Mouse (Mus musculus) MEL (cell line): ENCODE measurements around the gene U2af1l4. TPM values are rescaled to one million over a fixed set of nuclear protein-coding genes. Genes with fewer than 3 reads are reported as not detected.
A peak's percentile ranks its signal among the peaks of the same experiment; 100 is the strongest.

Experiments
- DNase-seq: peaks from one replicate; pipeline ENCODE4 v3.0.0; 2011; ENCODE audit warnings: low read depth, low spot score
- H3K27ac ChIP-seq: 2 replicates; pipeline ENCODE4 v1.5.1; 2012; ENCODE audit warnings: low read depth, mild to moderate bottlenecking, control low read depth, low read length, moderate library complexity; ENCODE audit not compliant: control insufficient read depth
- H3K27me3 ChIP-seq, 2 experiments: fragments of 150-350 bp in 1 of 2; sonication (generic) in 1 of 2; 2 replicates each; pipeline ENCODE4 v1.6.1; 2012; ENCODE audit warnings: low read length in 2 of 2, mild to moderate bottlenecking in 2 of 2, improper control_type of control experiment in 1 of 2, moderate library complexity in 1 of 2; ENCODE audit not compliant: insufficient read depth in 2 of 2, control insufficient read depth in 1 of 2
- H3K36me3 ChIP-seq, 2 experiments: 2 replicates each; pipeline ENCODE4 v1.6.1; 2012 to 2014; ENCODE audit warnings: low read length in 2 of 2, improper control_type of control experiment in 1 of 2, inconsistent platforms in 1 of 2, mild to moderate bottlenecking in 1 of 2; ENCODE audit not compliant: insufficient read depth in 2 of 2, control insufficient read depth in 1 of 2
- H3K4me1 ChIP-seq, 2 experiments: fragments of 150-350 bp in 1 of 2; sonication (generic) in 1 of 2; 2 replicates each; pipeline ENCODE4 v1.6.1; 2012; ENCODE audit warnings: low read length in 2 of 2, improper control_type of control experiment in 1 of 2, mild to moderate bottlenecking in 1 of 2; ENCODE audit not compliant: insufficient read depth in 2 of 2, control insufficient read depth in 1 of 2
- H3K4me3 ChIP-seq, 2 experiments: fragments of 150-350 bp in 1 of 2; sonication (generic) in 1 of 2; 2 replicates each; pipeline ENCODE4 v1.5.1; 2012; ENCODE audit warnings: low read depth in 2 of 2, low read length in 2 of 2, mild to moderate bottlenecking in 2 of 2, moderate library complexity in 2 of 2, control low read depth in 1 of 2, improper control_type of control experiment in 1 of 2; ENCODE audit not compliant: control insufficient read depth in 1 of 2, insufficient read depth in 1 of 2
- H3K79me2 ChIP-seq: 2 replicates; pipeline ENCODE4 v1.6.1; 2012; ENCODE audit warnings: mild to moderate bottlenecking, low read length, moderate library complexity; ENCODE audit not compliant: control insufficient read depth, poor library complexity, insufficient read depth
- H3K9ac ChIP-seq: 2 replicates; pipeline ENCODE4 v1.6.1; 2012; ENCODE audit warnings: low read depth, mild to moderate bottlenecking, control low read depth, low read length, moderate library complexity; ENCODE audit not compliant: control insufficient read depth, poor library complexity, severe bottlenecking
- H3K9me3 ChIP-seq: fragments of 150-350 bp; sonication (generic); replicated peaks from 2 replicates; pipeline ENCODE4 v1.6.1; 2012; ENCODE audit warnings: mild to moderate bottlenecking, low read length, improper control_type of control experiment, moderate library complexity; ENCODE audit not compliant: insufficient read depth
- CHD1 ChIP-seq: IDR thresholded peaks from 2 replicates; pipeline ENCODE4 v1.6.1; 2012; ENCODE audit warnings: low read depth, mild to moderate bottlenecking, inconsistent platforms, low read length, improper control_type of control experiment
- CTCF ChIP-seq, 3 experiments: IDR thresholded peaks in 2 of 3; conservative IDR thresholded peaks in 1 of 3; 2 replicates each; pipeline ENCODE4 v1.5.1; 2011 to 2012; ENCODE audit warnings: low read length in 3 of 3, low read depth in 2 of 3, mild to moderate bottlenecking in 2 of 3, improper control_type of control experiment in 1 of 3, inconsistent platforms in 1 of 3, mixed read lengths in 1 of 3, moderate library complexity in 1 of 3; ENCODE audit not compliant: control insufficient read depth in 1 of 3, insufficient read depth in 1 of 3, poor library complexity in 1 of 3, severe bottlenecking in 1 of 3
- E2F4 ChIP-seq: IDR thresholded peaks from 2 replicates; pipeline ENCODE4 v1.6.1; 2011; ENCODE audit warnings: low read depth, low read length, improper control_type of control experiment, borderline replicate concordance
- EP300 ChIP-seq, 2 experiments: IDR thresholded peaks; 2 replicates each; pipeline ENCODE4 v1.6.1; 2011; ENCODE audit warnings: improper control_type of control experiment in 2 of 2, low read length in 2 of 2, low read depth in 1 of 2, mild to moderate bottlenecking in 1 of 2
- GABPA ChIP-seq: IDR thresholded peaks from 2 replicates; pipeline ENCODE4 v1.6.1; 2012; ENCODE audit warnings: low read depth, mild to moderate bottlenecking, inconsistent platforms, low read length, improper control_type of control experiment, moderate library complexity
- GATA1 ChIP-seq: IDR thresholded peaks from 2 replicates; pipeline ENCODE4 v1.6.1; 2011; ENCODE audit warnings: low read depth, low read length, improper control_type of control experiment
- HCFC1 ChIP-seq: IDR thresholded peaks from 2 replicates; pipeline ENCODE4 v1.6.1; 2012; ENCODE audit warnings: low read depth, mild to moderate bottlenecking, inconsistent platforms, low read length, improper control_type of control experiment, moderate library complexity
- MAZ ChIP-seq: IDR thresholded peaks from 2 replicates; pipeline ENCODE4 v1.6.1; 2012; ENCODE audit warnings: low read depth, mild to moderate bottlenecking, inconsistent platforms, low read length, improper control_type of control experiment
- MXI1 ChIP-seq: IDR thresholded peaks from 2 replicates; pipeline ENCODE4 v1.6.1; 2011; ENCODE audit warnings: mild to moderate bottlenecking, low read depth, low read length, improper control_type of control experiment
- NRF1 ChIP-seq: IDR thresholded peaks from 2 replicates; pipeline ENCODE4 v1.6.1; 2014; ENCODE audit warnings: low read depth, mild to moderate bottlenecking, inconsistent platforms, low read length, improper control_type of control experiment, moderate library complexity; ENCODE audit not compliant: poor library complexity, insufficient read depth, severe bottlenecking
- RAD21 ChIP-seq: IDR thresholded peaks from 2 replicates; pipeline ENCODE4 v1.6.1; 2011; ENCODE audit warnings: mild to moderate bottlenecking, low read depth, low read length, improper control_type of control experiment
- RCOR1 ChIP-seq: IDR thresholded peaks from 2 replicates; pipeline ENCODE4 v1.6.1; 2012; ENCODE audit warnings: low read depth, mild to moderate bottlenecking, inconsistent platforms, low read length, improper control_type of control experiment
- SMC3 ChIP-seq: IDR thresholded peaks from 2 replicates; pipeline ENCODE4 v1.6.1; 2011; ENCODE audit warnings: low read depth, low read length, improper control_type of control experiment
- TAL1 ChIP-seq: IDR thresholded peaks from 2 replicates; pipeline ENCODE4 v1.6.1; 2012; ENCODE audit warnings: mild to moderate bottlenecking, inconsistent platforms, low read length, moderate library complexity, mixed read lengths
- TBP ChIP-seq: IDR thresholded peaks from 2 replicates; pipeline ENCODE4 v1.8.0; 2011; ENCODE audit warnings: low read depth, low read length, improper control_type of control experiment
- UBTF ChIP-seq: IDR thresholded peaks from 2 replicates; pipeline ENCODE4 v1.6.1; 2012; ENCODE audit warnings: low read depth, mild to moderate bottlenecking, inconsistent platforms, low read length, improper control_type of control experiment, moderate library complexity, borderline replicate concordance; ENCODE audit not compliant: insufficient read depth
- ZMIZ1 ChIP-seq: IDR thresholded peaks from 2 replicates; pipeline ENCODE4 v1.6.1; 2012; ENCODE audit warnings: low read depth, mild to moderate bottlenecking, inconsistent platforms, low read length, improper control_type of control experiment, moderate library complexity
- polyA plus RNA-seq, 2 experiments: library from polyadenylated mRNA; stranded (reverse) in 1 of 2; unstranded in 1 of 2; fragments of >175 nt in 1 of 2; fragments of >200 nt in 1 of 2; gene quantifications; 2 replicates each; pipeline versions ENCODE4 v1.2.1 to v1.2.4; 2012; ENCODE audit warnings: low replicate concordance in 2 of 2, low read depth in 1 of 2; ENCODE audit not compliant: insufficient read length in 2 of 2, insufficient read depth in 1 of 2, missing spikeins in 1 of 2
- total RNA-seq: library from RNA; depleted of rRNA; stranded (reverse); fragments of 300-350 nt; gene quantifications from 2 replicates; pipeline ENCODE4 v1.2.3, GENCODE M21; 2012

Gene U2af1l4
- total and polyA plus RNA-seq, 3 experiments: 72.5 to 74.2 TPM; not detected in 1

DNA sequence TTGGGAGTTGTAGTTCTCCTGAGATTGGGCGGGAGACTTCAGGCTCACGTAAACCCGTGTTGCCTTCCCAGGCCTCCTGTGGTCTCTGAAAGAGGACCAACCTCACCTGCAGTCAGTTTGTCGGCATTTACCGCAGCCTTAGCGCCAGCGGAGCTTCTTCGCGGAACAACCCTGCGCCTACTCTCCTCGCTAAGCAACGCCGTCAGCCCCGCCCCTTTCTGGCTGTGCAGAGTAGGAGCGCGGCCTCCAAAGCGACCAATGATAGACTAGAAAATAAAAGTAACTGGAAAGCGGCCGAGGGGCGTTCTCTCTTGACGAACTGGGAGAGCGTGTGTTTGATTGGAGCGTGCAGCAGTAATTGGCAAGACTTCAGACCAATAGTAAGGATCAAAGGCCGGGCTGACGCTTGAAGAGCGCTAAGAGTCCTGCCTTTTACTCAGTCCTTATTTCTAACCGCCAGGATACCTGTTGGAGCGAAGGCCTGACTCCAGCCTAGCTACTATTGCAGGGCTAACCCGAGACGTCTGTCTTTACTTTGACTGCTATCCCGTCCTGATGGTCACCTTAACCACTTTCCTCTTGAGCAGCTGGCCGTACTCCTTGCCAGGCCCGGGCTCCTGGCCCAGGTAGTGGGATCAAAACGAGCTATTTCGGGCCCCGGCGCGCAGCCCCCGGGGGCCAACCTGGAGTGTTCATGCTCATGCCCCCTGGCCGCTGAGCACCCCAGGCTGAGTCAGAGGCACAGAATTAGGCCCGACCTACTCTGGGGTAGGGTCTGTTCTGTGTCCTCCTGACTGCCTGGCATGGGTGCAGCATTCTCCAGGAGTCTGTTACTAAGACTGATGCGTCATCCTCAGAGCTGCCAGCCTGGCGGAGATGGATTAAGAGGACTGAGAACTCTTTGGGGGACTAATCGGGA lies 10.7 kb upstream of the U2af1l4 start, which contains the start of the genes Hspb6 and Proser3 (continued):
- no peak for TF ChIP-seq GATA1
- TF ChIP-seq RCOR1: no peak
- TF ChIP-seq E2F4: peak; percentile 9; the same call in 1 of the 2 replicates
- no peak for TF ChIP-seq UBTF
- no peak for TF ChIP-seq RAD21
- TF ChIP-seq MXI1: peak; percentile 47
- TF ChIP-seq SMC3: no peak
- no peak for TF ChIP-seq CTCF (IDR thresholded peaks at IDR 0.05 in 2 of 3, conservative IDR thresholded peaks at IDR 0.05 in 1 of 3; ENCODE audit: control insufficient read depth in 1 of 3, insufficient read depth in 1 of 3, low read depth in 2 of 3, low read length in 3 of 3, poor library complexity in 1 of 3, severe bottlenecking in 1 of 3)
- TF ChIP-seq ZMIZ1: peak; percentile 99
- TF ChIP-seq HCFC1: peak; percentile 64

DNA sequence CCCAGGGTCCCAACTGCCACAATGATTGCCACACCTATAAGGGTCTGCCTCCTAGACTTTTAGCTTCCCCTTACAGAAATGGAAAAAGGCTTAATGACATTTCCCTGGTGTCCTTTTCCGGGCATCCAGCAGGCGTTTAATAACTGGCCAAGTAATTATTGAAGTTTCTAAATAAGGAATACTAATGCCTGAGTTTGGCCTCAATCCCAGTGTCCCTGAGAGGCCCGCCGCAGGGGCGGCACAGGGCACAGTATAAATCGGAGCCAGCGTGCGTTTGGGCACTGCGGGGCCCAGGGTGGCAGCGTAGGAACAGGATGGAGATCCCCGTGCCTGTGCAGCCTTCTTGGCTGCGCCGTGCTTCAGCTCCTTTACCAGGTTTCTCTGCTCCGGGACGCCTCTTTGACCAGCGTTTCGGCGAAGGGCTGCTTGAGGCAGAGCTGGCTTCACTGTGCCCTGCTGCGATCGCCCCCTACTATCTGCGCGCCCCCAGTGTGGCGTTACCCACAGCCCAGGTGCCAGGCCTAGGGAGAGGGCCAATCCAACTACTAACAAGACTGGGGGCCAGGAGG lies 10.0 kb upstream of the U2af1l4 start:
- peak overlapping the region; percentile 84 for H3K9ac ChIP-seq
- H3K9me3 ChIP-seq: no peaks in the 10 kb centered on the region
- H3K4me3 ChIP-seq: peak overlapping the region; percentile 64 to 78
- peaks cover 2% of the 10 kb centered on the region; the same call in 1 of the 2 replicates for H3K79me2 ChIP-seq
- peak; percentile 82; the same call in 1 of the 2 replicates for TF ChIP-seq CHD1
- TF ChIP-seq MAZ: peak; percentile 52; the same call in 1 of the 2 replicates
- TF ChIP-seq MXI1: peak; percentile 34; the same call in 1 of the 2 replicates
- TF ChIP-seq EP300 (IDR thresholded peaks at IDR 0.05; ENCODE audit: low read depth in 1 of 2, low read length in 2 of 2): peak in 1 of 2 experiments; percentile 14; a peak in 1 of 4 replicates
- 0 out of 2 replicates have a peak, but pooled peaks have one; percentile 19 for TF ChIP-seq TBP
- no peak for TF ChIP-seq HCFC1
- TF ChIP-seq TAL1: no peak
- TF ChIP-seq GABPA: no peak
- no peak for TF ChIP-seq NRF1
- H3K4me1 ChIP-seq: peaks cover 0 to 5% of the 10 kb centered on the region in 2 experiments; a peak in 1 of 4 replicates
- peak overlapping the region; percentile 89 for H3K27ac ChIP-seq
- DNase-seq: no peak
- H3K36me3 ChIP-seq: peaks cover 0 to 5% of the 10 kb centered on the region in 2 experiments; a peak in 2 of 4 replicates
- no peaks in the 10 kb centered on the region for H3K27me3 ChIP-seq
